Mouse (Mus musculus) MEL (cell line): ENCODE measurements around the gene Mrtfb. TPM values are rescaled to one million over a fixed set of nuclear protein-coding genes. Genes with fewer than 3 reads are reported as not detected.

Experiments
- DNase-seq: peaks from one replicate; pipeline ENCODE4 v3.0.0; 2011; ENCODE audit warnings: low read depth, low spot score
- H3K27ac ChIP-seq: 2 replicates; pipeline ENCODE4 v1.5.1; 2012; ENCODE audit warnings: low read depth, mild to moderate bottlenecking, control low read depth, low read length, moderate library complexity; ENCODE audit not compliant: control insufficient read depth
- H3K27me3 ChIP-seq, 2 experiments: fragments of 150-350 bp in 1 of 2; sonication (generic) in 1 of 2; 2 replicates each; pipeline ENCODE4 v1.6.1; 2012; ENCODE audit warnings: low read length in 2 of 2, mild to moderate bottlenecking in 2 of 2, improper control_type of control experiment in 1 of 2, moderate library complexity in 1 of 2; ENCODE audit not compliant: insufficient read depth in 2 of 2, control insufficient read depth in 1 of 2
- H3K36me3 ChIP-seq, 2 experiments: 2 replicates each; pipeline ENCODE4 v1.6.1; 2012 to 2014; ENCODE audit warnings: low read length in 2 of 2, improper control_type of control experiment in 1 of 2, inconsistent platforms in 1 of 2, mild to moderate bottlenecking in 1 of 2; ENCODE audit not compliant: insufficient read depth in 2 of 2, control insufficient read depth in 1 of 2
- H3K4me1 ChIP-seq, 2 experiments: fragments of 150-350 bp in 1 of 2; sonication (generic) in 1 of 2; 2 replicates each; pipeline ENCODE4 v1.6.1; 2012; ENCODE audit warnings: low read length in 2 of 2, improper control_type of control experiment in 1 of 2, mild to moderate bottlenecking in 1 of 2; ENCODE audit not compliant: insufficient read depth in 2 of 2, control insufficient read depth in 1 of 2
- H3K4me3 ChIP-seq, 2 experiments: fragments of 150-350 bp in 1 of 2; sonication (generic) in 1 of 2; 2 replicates each; pipeline ENCODE4 v1.5.1; 2012; ENCODE audit warnings: low read depth in 2 of 2, low read length in 2 of 2, mild to moderate bottlenecking in 2 of 2, moderate library complexity in 2 of 2, control low read depth in 1 of 2, improper control_type of control experiment in 1 of 2; ENCODE audit not compliant: control insufficient read depth in 1 of 2, insufficient read depth in 1 of 2
- H3K79me2 ChIP-seq: 2 replicates; pipeline ENCODE4 v1.6.1; 2012; ENCODE audit warnings: mild to moderate bottlenecking, low read length, moderate library complexity; ENCODE audit not compliant: control insufficient read depth, poor library complexity, insufficient read depth
- H3K9ac ChIP-seq: 2 replicates; pipeline ENCODE4 v1.6.1; 2012; ENCODE audit warnings: low read depth, mild to moderate bottlenecking, control low read depth, low read length, moderate library complexity; ENCODE audit not compliant: control insufficient read depth, poor library complexity, severe bottlenecking
- H3K9me3 ChIP-seq: fragments of 150-350 bp; sonication (generic); replicated peaks from 2 replicates; pipeline ENCODE4 v1.6.1; 2012; ENCODE audit warnings: mild to moderate bottlenecking, low read length, improper control_type of control experiment, moderate library complexity; ENCODE audit not compliant: insufficient read depth
- BHLHE40 ChIP-seq: IDR thresholded peaks from 2 replicates; pipeline ENCODE4 v1.6.1; 2012; ENCODE audit warnings: low read depth, mild to moderate bottlenecking, inconsistent platforms, low read length, improper control_type of control experiment, borderline replicate concordance
- CHD2 ChIP-seq: IDR thresholded peaks from 2 replicates; pipeline ENCODE4 v1.6.1; 2011; ENCODE audit warnings: low read length, improper control_type of control experiment
- CTCF ChIP-seq, 3 experiments: IDR thresholded peaks in 2 of 3; conservative IDR thresholded peaks in 1 of 3; 2 replicates each; pipeline ENCODE4 v1.5.1; 2011 to 2012; ENCODE audit warnings: low read length in 3 of 3, low read depth in 2 of 3, mild to moderate bottlenecking in 2 of 3, improper control_type of control experiment in 1 of 3, inconsistent platforms in 1 of 3, mixed read lengths in 1 of 3, moderate library complexity in 1 of 3; ENCODE audit not compliant: control insufficient read depth in 1 of 3, insufficient read depth in 1 of 3, poor library complexity in 1 of 3, severe bottlenecking in 1 of 3
- ELF1 ChIP-seq: IDR thresholded peaks from 2 replicates; pipeline ENCODE4 v1.6.1; 2014; ENCODE audit warnings: low read depth, mild to moderate bottlenecking, inconsistent platforms, low read length, improper control_type of control experiment, moderate library complexity
- EP300 ChIP-seq, 2 experiments: IDR thresholded peaks; 2 replicates each; pipeline ENCODE4 v1.6.1; 2011; ENCODE audit warnings: improper control_type of control experiment in 2 of 2, low read length in 2 of 2, low read depth in 1 of 2, mild to moderate bottlenecking in 1 of 2
- HCFC1 ChIP-seq: IDR thresholded peaks from 2 replicates; pipeline ENCODE4 v1.6.1; 2012; ENCODE audit warnings: low read depth, mild to moderate bottlenecking, inconsistent platforms, low read length, improper control_type of control experiment, moderate library complexity
- JUND ChIP-seq: IDR thresholded peaks from 2 replicates; pipeline ENCODE4 v1.6.1; 2011; ENCODE audit warnings: low read depth, mild to moderate bottlenecking, improper control_type of control experiment, low read length
- KAT2A ChIP-seq: conservative IDR thresholded peaks from 2 replicates; pipeline ENCODE4 v1.6.1; 2012; ENCODE audit warnings: low read depth, low read length, improper control_type of control experiment, inconsistent platforms
- MAFK ChIP-seq: IDR thresholded peaks from 2 replicates; pipeline ENCODE4 v1.6.1; 2011; ENCODE audit warnings: low read depth, mild to moderate bottlenecking, low read length, improper control_type of control experiment, borderline replicate concordance
- MAX ChIP-seq: IDR thresholded peaks from 2 replicates; pipeline ENCODE4 v1.6.1; 2011; ENCODE audit warnings: low read length, improper control_type of control experiment
- MAZ ChIP-seq: IDR thresholded peaks from 2 replicates; pipeline ENCODE4 v1.6.1; 2012; ENCODE audit warnings: low read depth, mild to moderate bottlenecking, inconsistent platforms, low read length, improper control_type of control experiment
- MEF2A ChIP-seq: IDR thresholded peaks from 2 replicates; pipeline ENCODE4 v1.6.1; 2014; ENCODE audit warnings: low read depth, mild to moderate bottlenecking, inconsistent platforms, low read length, improper control_type of control experiment; ENCODE audit not compliant: poor library complexity, insufficient replicate concordance, severe bottlenecking; ENCODE audit errors: extremely low read depth
- MYC ChIP-seq: IDR thresholded peaks from 2 replicates; pipeline ENCODE4 v1.6.1; 2011; ENCODE audit warnings: low read depth, mild to moderate bottlenecking, low read length, improper control_type of control experiment, moderate library complexity
- NELFE ChIP-seq: IDR thresholded peaks from 2 replicates; pipeline ENCODE4 v1.6.1; 2011; ENCODE audit warnings: low read depth, low read length, improper control_type of control experiment
- NRF1 ChIP-seq: IDR thresholded peaks from 2 replicates; pipeline ENCODE4 v1.6.1; 2014; ENCODE audit warnings: low read depth, mild to moderate bottlenecking, inconsistent platforms, low read length, improper control_type of control experiment, moderate library complexity; ENCODE audit not compliant: poor library complexity, insufficient read depth, severe bottlenecking
- POLR2A ChIP-seq, 2 experiments: IDR thresholded peaks; 2 replicates each; pipeline ENCODE4 v1.6.1; 2011 to 2012; ENCODE audit warnings: low read length in 2 of 2, mild to moderate bottlenecking in 2 of 2, control low read depth in 1 of 2, improper control_type of control experiment in 1 of 2, low read depth in 1 of 2, moderate library complexity in 1 of 2; ENCODE audit not compliant: control insufficient read depth in 1 of 2, insufficient read depth in 1 of 2, poor library complexity in 1 of 2
- POLR2AphosphoS5 ChIP-seq: IDR thresholded peaks from 2 replicates; pipeline ENCODE4 v1.6.1; 2012; ENCODE audit warnings: low read depth, borderline replicate concordance, mild to moderate bottlenecking, inconsistent platforms, low read length, moderate library complexity, mixed read lengths
- RAD21 ChIP-seq: IDR thresholded peaks from 2 replicates; pipeline ENCODE4 v1.6.1; 2011; ENCODE audit warnings: mild to moderate bottlenecking, low read depth, low read length, improper control_type of control experiment
- RCOR1 ChIP-seq: IDR thresholded peaks from 2 replicates; pipeline ENCODE4 v1.6.1; 2012; ENCODE audit warnings: low read depth, mild to moderate bottlenecking, inconsistent platforms, low read length, improper control_type of control experiment
- SIN3A ChIP-seq: IDR thresholded peaks from 2 replicates; pipeline ENCODE4 v1.6.1; 2012; ENCODE audit warnings: low read length, improper control_type of control experiment, inconsistent platforms
- SMC3 ChIP-seq: IDR thresholded peaks from 2 replicates; pipeline ENCODE4 v1.6.1; 2011; ENCODE audit warnings: low read depth, low read length, improper control_type of control experiment
- TAL1 ChIP-seq: IDR thresholded peaks from 2 replicates; pipeline ENCODE4 v1.6.1; 2012; ENCODE audit warnings: mild to moderate bottlenecking, inconsistent platforms, low read length, moderate library complexity, mixed read lengths
- UBTF ChIP-seq: IDR thresholded peaks from 2 replicates; pipeline ENCODE4 v1.6.1; 2012; ENCODE audit warnings: low read depth, mild to moderate bottlenecking, inconsistent platforms, low read length, improper control_type of control experiment, moderate library complexity, borderline replicate concordance; ENCODE audit not compliant: insufficient read depth
- USF1 ChIP-seq: IDR thresholded peaks from 2 replicates; pipeline ENCODE4 v1.6.1; 2014; ENCODE audit warnings: low read depth, mild to moderate bottlenecking, inconsistent platforms, low read length, improper control_type of control experiment, moderate library complexity
- ZC3H11A ChIP-seq: IDR thresholded peaks from 2 replicates; pipeline ENCODE4 v1.6.1; 2012; ENCODE audit warnings: low read depth, mild to moderate bottlenecking, inconsistent platforms, low read length, improper control_type of control experiment
- ZKSCAN1 ChIP-seq: IDR thresholded peaks from 2 replicates; pipeline ENCODE4 v1.6.1; 2012; ENCODE audit warnings: low read depth, mild to moderate bottlenecking, inconsistent platforms, low read length, improper control_type of control experiment, moderate library complexity
- ZMIZ1 ChIP-seq: IDR thresholded peaks from 2 replicates; pipeline ENCODE4 v1.6.1; 2012; ENCODE audit warnings: low read depth, mild to moderate bottlenecking, inconsistent platforms, low read length, improper control_type of control experiment, moderate library complexity
- ZNF384 ChIP-seq: IDR thresholded peaks from 2 replicates; pipeline ENCODE4 v1.6.1; 2012; ENCODE audit warnings: low read depth, mild to moderate bottlenecking, inconsistent platforms, low read length, improper control_type of control experiment
- polyA plus RNA-seq, 2 experiments: library from polyadenylated mRNA; stranded (reverse) in 1 of 2; unstranded in 1 of 2; fragments of >175 nt in 1 of 2; fragments of >200 nt in 1 of 2; gene quantifications; 2 replicates each; pipeline versions ENCODE4 v1.2.1 to v1.2.4; 2012; ENCODE audit warnings: low replicate concordance in 2 of 2, low read depth in 1 of 2; ENCODE audit not compliant: insufficient read length in 2 of 2, insufficient read depth in 1 of 2, missing spikeins in 1 of 2
- total RNA-seq: library from RNA; depleted of rRNA; stranded (reverse); fragments of 300-350 nt; gene quantifications from 2 replicates; pipeline ENCODE4 v1.2.3, GENCODE M21; 2012

The Mrtfb gene
- total and polyA plus RNA-seq, 3 experiments, result 2.7 to 6.6 TPM; not detected in 1

GRCm38 (mm10) chr16:13381771-13382170 is 125.5 kb downstream of the Mrtfb start:
- DNase-seq, result no peak
- Histone ChIP-seq H3K27me3 (no peaks in the 10 kb centered on the region), H3K79me2 (no peaks in the 10 kb centered on the region), H3K36me3 (peaks cover 0 to 18% of the 10 kb centered on the region in 2 experiments; a peak in 2 of 4 replicates), H3K27ac (no peak overlapping the region), H3K4me3 (no peak overlapping the region), H3K9me3 (no peaks in the 10 kb centered on the region), H3K9ac (no peak overlapping the region), H3K4me1 (peaks cover 3 to 4% of the 10 kb centered on the region in 2 experiments; a peak in 2 of 4 replicates)
- TF ChIP-seq POLR2A (IDR thresholded peaks at IDR 0.05; ENCODE audit: control insufficient read depth in 1 of 2, insufficient read depth in 1 of 2, low read depth in 1 of 2, low read length in 2 of 2, poor library complexity in 1 of 2) (no peak), MAFK (no peak), ELF1 (no peak), SIN3A (no peak), RCOR1 (no peak), ZNF384 (no peak), MEF2A (no peak), BHLHE40 (no peak), POLR2AphosphoS5 (no peak), TAL1 (no peak), USF1 (no peak), NRF1 (no peak), ZKSCAN1 (no peak), HCFC1 (no peak), EP300 (IDR thresholded peaks at IDR 0.05; ENCODE audit: low read depth in 1 of 2, low read length in 2 of 2) (no peak), NELFE (no peak), UBTF (no peak)

- no peaks in the 10 kb centered on the region for H3K79me2 ChIP-seq
- no peaks in the 10 kb centered on the region for H3K9me3 ChIP-seq
- H3K4me1 ChIP-seq, result no peaks in the 10 kb centered on the region
- DNase-seq, result no peak
- no peaks in the 10 kb centered on the region for H3K36me3 ChIP-seq
- no peaks in the 10 kb centered on the region for H3K27me3 ChIP-seq
- H3K9ac ChIP-seq, result no peak overlapping the region
- TF ChIP-seq ZMIZ1, result no peak
- TF ChIP-seq CTCF (IDR thresholded peaks at IDR 0.05 in 2 of 3, conservative IDR thresholded peaks at IDR 0.05 in 1 of 3; ENCODE audit: control insufficient read depth in 1 of 3, insufficient read depth in 1 of 3, low read depth in 2 of 3, low read length in 3 of 3, poor library complexity in 1 of 3, severe bottlenecking in 1 of 3), result no peak
- no peak for TF ChIP-seq JUND
- TF ChIP-seq NELFE, result no peak
- TF ChIP-seq NRF1, result no peak
- no peak for TF ChIP-seq MAFK
- no peak for TF ChIP-seq HCFC1
- TF ChIP-seq KAT2A, result no peak
- TF ChIP-seq ZC3H11A, result no peak
- TF ChIP-seq POLR2AphosphoS5, result no peak
- no peak for TF ChIP-seq RAD21
- no peak for TF ChIP-seq MEF2A
- no peak for TF ChIP-seq SMC3
- TF ChIP-seq CHD2, result no peak
- no peak for TF ChIP-seq MYC
- no peak for TF ChIP-seq ZKSCAN1
- TF ChIP-seq MAX, result no peak
- TF ChIP-seq RCOR1, result no peak
- TF ChIP-seq MAZ, result no peak
- TF ChIP-seq, all 39 proteins: peak for 0
- Histone ChIP-seq H3K27ac (no peak overlapping the region), H3K4me3 (no peak overlapping the region)
Measured at GRCm38 (mm10) chr16:13387306-13387705, 131.0 kb downstream of the Mrtfb start.
